Mouse (Mus musculus) thymus, adult 2 months (tissue): ENCODE measurements at regions not wholly inside any gene's neighbourhood (a gene's known extent, or its start where the extent isn't known, plus 50 kb on each side); places are given as distances from the start of the nearest gene placed in this dataset.

Experiments
- CTCF ChIP-seq: fragments of 200-500 bp; IDR thresholded peaks from 2 replicates; pipeline ENCODE4 v1.5.1; 2012; ENCODE audit warnings: mild to moderate bottlenecking, control low read depth, low read length, moderate library complexity, borderline replicate concordance; ENCODE audit not compliant: control insufficient read depth, poor library complexity, insufficient read depth; ENCODE audit errors: extremely low read depth
- POLR2A ChIP-seq: fragments of 200-500 bp; IDR thresholded peaks from 2 replicates; pipeline ENCODE4 v1.6.1; 2012; ENCODE audit warnings: mild to moderate bottlenecking, low read length, control low read depth, moderate library complexity; ENCODE audit not compliant: control insufficient read depth, poor library complexity, insufficient read depth; ENCODE audit errors: extremely low read depth

- TF ChIP-seq POLR2A, result no peak
- no peak for TF ChIP-seq CTCF
Measured at GRCm38 (mm10) chr15:67904646-67905045, 1403.9 kb upstream of the Lrrc6 start.
